Mouse (Mus musculus): ENCODE measurements at regions not wholly inside any gene's neighbourhood (a gene's known extent, or its start where the extent isn't known, plus 50 kb on each side); places are given as distances from the start of the nearest gene placed in this dataset.
A peak's percentile ranks its signal among the peaks of the same experiment; 100 is the strongest.

GRCm38 (mm10) chr1:167905424-167905823 is 216.4 kb downstream of the Lmx1a start:
- DNase-seq (ENCODE audit: low read depth, low spot score) = no peak

- DNase-seq (ENCODE audit: low read depth, low spot score) = no peak
Measured at GRCm38 (mm10) chr1:167912074-167912473, 223.0 kb downstream of the Lmx1a start.

- peak; percentile 71 for DNase-seq (ENCODE audit: low read depth, low spot score)
Measured at GRCm38 (mm10) chr1:167914982-167915561, 226.0 kb downstream of the Lmx1a start.

- DNase-seq (ENCODE audit: low read depth, low spot score) = peak; percentile 36
Measured at GRCm38 (mm10) chr1:167915578-167916275, 226.7 kb downstream of the Lmx1a start.

- DNase-seq (ENCODE audit: low read depth, low spot score) = no peak
Measured at GRCm38 (mm10) chr1:167922917-167923316, 233.9 kb downstream of the Lmx1a start.

- no peak for DNase-seq (ENCODE audit: low read depth, low spot score)
Measured at GRCm38 (mm10) chr1:167928060-167928467, 239.0 kb downstream of the Lmx1a start.

- peak; percentile 5 for DNase-seq (ENCODE audit: low read depth, low spot score)
Measured at GRCm38 (mm10) chr1:167929729-167930341, 240.8 kb downstream of the Lmx1a start.

- DNase-seq (ENCODE audit: low read depth, low spot score) = peak; percentile 5
Measured at GRCm38 (mm10) chr1:167932088-167932487, 243.1 kb downstream of the Lmx1a start.

- no peak for DNase-seq (ENCODE audit: low read depth, low spot score)
Measured at GRCm38 (mm10) chr1:167936726-167937125, 247.7 kb downstream of the Lmx1a start.

GRCm38 (mm10) chr1:167938176-167938575 is 249.1 kb downstream of the Lmx1a start:
- peak; percentile 20 for DNase-seq (ENCODE audit: low read depth, low spot score)

- peak; percentile 4 for DNase-seq (ENCODE audit: low read depth, low spot score)
Measured at GRCm38 (mm10) chr1:167942037-167942470, 253.0 kb downstream of the Lmx1a start.

- DNase-seq (ENCODE audit: low read depth, low spot score) = no peak
Measured at GRCm38 (mm10) chr1:167943121-167943520, 254.1 kb downstream of the Lmx1a start.

GRCm38 (mm10) chr1:167945615-167946252 is 256.7 kb downstream of the Lmx1a start:
- DNase-seq (ENCODE audit: low read depth, low spot score) = no peak

GRCm38 (mm10) chr1:167947866-167948265 is 258.8 kb downstream of the Lmx1a start:
- DNase-seq (ENCODE audit: low read depth, low spot score) = no peak

- DNase-seq (ENCODE audit: low read depth, low spot score) = no peak
Measured at GRCm38 (mm10) chr1:167951717-167952116, 262.7 kb downstream of the Lmx1a start.

- DNase-seq (ENCODE audit: low read depth, low spot score) = no peak
Measured at GRCm38 (mm10) chr1:167958531-167958930, 269.5 kb downstream of the Lmx1a start.

GRCm38 (mm10) chr1:167969545-167969944 is 280.5 kb downstream of the Lmx1a start:
- no peak for DNase-seq (ENCODE audit: low read depth, low spot score)

GRCm38 (mm10) chr1:167969985-167970384 is 280.9 kb downstream of the Lmx1a start:
- DNase-seq (ENCODE audit: low read depth, low spot score) = no peak

- no peak for DNase-seq (ENCODE audit: low read depth, low spot score)
Measured at GRCm38 (mm10) chr1:167976708-167977107, 287.7 kb downstream of the Lmx1a start.

GRCm38 (mm10) chr1:167979187-167979586 is 290.1 kb downstream of the Lmx1a start:
- no peak for DNase-seq (ENCODE audit: low read depth, low spot score)

GRCm38 (mm10) chr1:167979588-167979987 is 290.6 kb downstream of the Lmx1a start:
- DNase-seq (ENCODE audit: low read depth, low spot score) = no peak

GRCm38 (mm10) chr1:167981292-167981691 is 292.3 kb downstream of the Lmx1a start:
- DNase-seq (ENCODE audit: low read depth, low spot score) = no peak

All from WW6 (cell line).